Mouse (Mus musculus): ENCODE measurements around the gene Anxa9.

Anxa9 gene

GRCm38 (mm10) chr3:95250783-95251424 lies 56.1 kb downstream of the Anxa9 start, which contains the start of gene Bnipl:
Gene Bnipl (minus strand): TSS chr3:95251193.
- in situ Hi-C loops (cut with MboI, MseI), result no loop called here

- in situ Hi-C loops (cut with MboI, MseI), result no loop called here
These were observed 56.6 kb downstream of the Anxa9 start for GRCm38 (mm10) chr3:95250361-95250760.

- in situ Hi-C loops (cut with MboI, MseI), result no loop called here
These were observed 59.2 kb downstream of the Anxa9 start for GRCm38 (mm10) chr3:95247660-95248336.

GRCm38 (mm10) chr3:95246465-95247231 lies 60.3 kb downstream of the Anxa9 start:
- in situ Hi-C loops (cut with MboI, MseI), result no loop called here

Measured in T-helper 1 cell (primary cell).